Mouse (Mus musculus): ENCODE data around the gene Trim65. TPM values are rescaled to one million over a fixed set of nuclear protein-coding genes. Genes with fewer than 3 reads are reported as not detected.

Trim65 gene
- total RNA-seq, 4 experiments from 2014 or later = 9.6 to 13.7 (median 13.1) TPM

Other genes with a start within 250 kb of the Trim65 start
- gene Smim5, start 231.2 kb downstream of the Trim65 start, total RNA-seq (2022) = under 1 TPM; 0.29 to 0.65 (median 0.42) TPM
- not detected for gene Smim6, start 219.1 kb downstream of the Trim65 start, total RNA-seq (2022)
- gene Sap30bp, start 197.8 kb downstream of the Trim65 start, total RNA-seq (2022) = 10 to 100 TPM; 46.2 to 53.7 (median 48.3) TPM
- gene Recql5, start 197.7 kb downstream of the Trim65 start, total RNA-seq (2022) = 10 to 100 TPM; 24.7 to 40.4 (median 36.6) TPM
- gene Itgb4, start 156.4 kb downstream of the Trim65 start, total RNA-seq (2022) = 1 to 10 TPM; 3.5 to 5.1 (median 3.9) TPM
- gene Galk1, start 118.4 kb downstream of the Trim65 start, total RNA-seq (2022) = 10 to 100 TPM; 37.3 to 55.6 (median 46.4) TPM
- gene H3f3b, start 103.2 kb downstream of the Trim65 start, total RNA-seq (2022) = 100 to 1,000 TPM; 302 to 413 (median 377) TPM
- 10 to 100 TPM; 19.7 to 45.2 (median 29.6) TPM for gene Unk, start 100.8 kb downstream of the Trim65 start, total RNA-seq (2022)
- 1 to 10 TPM in 3 of 4 experiments, under 1 TPM in 1; 0.75 to 1.6 (median 1.4) TPM for gene Unc13d, start 53.2 kb downstream of the Trim65 start, total RNA-seq (2022)
- 100 to 1,000 TPM; 194 to 199 (median 196) TPM for gene Wbp2, start 44.1 kb downstream of the Trim65 start, total RNA-seq (2022)
- gene Trim47, start 3.9 kb downstream of the Trim65 start, total RNA-seq (2022) = 10 to 100 TPM; 11.1 to 20.4 (median 16.4) TPM
- 100 to 1,000 TPM in 3 of 4 experiments, 10 to 100 TPM in 1; 97.5 to 112 (median 107) TPM for gene Mrpl38, start 7.7 kb upstream of the Trim65 start, total RNA-seq (2022)
- 10 to 100 TPM; 47.7 to 69.4 (median 52.4) TPM for gene Fbf1, start 37.0 kb upstream of the Trim65 start, total RNA-seq (2022)
- 10 to 100 TPM; 20.4 to 26.3 (median 23.6) TPM for gene Ten1, start 67.7 kb upstream of the Trim65 start, total RNA-seq (2022)
- gene Acox1, start 67.9 kb upstream of the Trim65 start, total RNA-seq (2022) = 100 to 1,000 TPM; 158 to 197 (median 185) TPM
- 1 to 10 TPM; 1.0 to 2.4 (median 2.1) TPM for gene Evpl, start 106.9 kb upstream of the Trim65 start, total RNA-seq (2022)
- gene Srp68, start 143.1 kb upstream of the Trim65 start, total RNA-seq (2022) = 10 to 100 TPM; 75.4 to 88.7 (median 83.0) TPM
- under 1 TPM in 3 of 4 experiments, not detected in 1; 0.12 to 0.28 (median 0.13) TPM for gene Galr2, start 149.8 kb upstream of the Trim65 start, total RNA-seq (2022)
- 10 to 100 TPM; 61.0 to 83.9 (median 72.6) TPM for gene Exoc7, start 176.1 kb upstream of the Trim65 start, total RNA-seq (2022)
- under 1 TPM in 2 of 4 experiments, not detected in 2; 0.09 to 0.21 TPM for gene Foxj1, start 204.3 kb upstream of the Trim65 start, total RNA-seq (2022)

Measured in adrenal gland, adult 8-10 months (tissue).